Mouse (Mus musculus) mesoderm, embryonic 11.5 days (tissue): Measurements from ENCODE around the gene Jam2.

Source experiments
- DNase-seq: peaks from one replicate; pipeline ENCODE4 v3.0.0-alpha.2; 2012; ENCODE audit warnings: low read depth, low spot score

Jam2 gene

GRCm38 (mm10) chr16:84835823-84836743, 62.2 kb downstream of the Jam2 start:
- peak; percentile 75 for DNase-seq

GRCm38 (mm10) chr16:84838576-84838975, 64.7 kb downstream of the Jam2 start:
- DNase-seq = no peak

GRCm38 (mm10) chr16:84853492-84853891, 79.6 kb downstream of the Jam2 start:
- no peak for DNase-seq

GRCm38 (mm10) chr16:84864656-84865055, 90.7 kb downstream of the Jam2 start:
- DNase-seq = no peak

- no peak for DNase-seq
Observed at GRCm38 (mm10) chr16:84873805-84874204, 99.9 kb downstream of the Jam2 start.

- no peak for DNase-seq
Observed at GRCm38 (mm10) chr16:84875012-84875717, 101.2 kb downstream of the Jam2 start.
